Mouse (Mus musculus): Measurements from ENCODE around the gene Vmn1r1. TPM values are rescaled to one million over a fixed set of nuclear protein-coding genes. Genes with fewer than 3 reads are reported as not detected.
"Not testable (repeated sequence)": the region's sequence is repeated elsewhere in the genome, so short reads cannot be mapped to it uniquely, and the experiment has no call there.

The Vmn1r1 gene
- not detected for total RNA-seq (2021)
- long read RNA-seq, experiment 1 = 0 reads
- long read RNA-seq, experiment 2 = 0 reads

DNA sequence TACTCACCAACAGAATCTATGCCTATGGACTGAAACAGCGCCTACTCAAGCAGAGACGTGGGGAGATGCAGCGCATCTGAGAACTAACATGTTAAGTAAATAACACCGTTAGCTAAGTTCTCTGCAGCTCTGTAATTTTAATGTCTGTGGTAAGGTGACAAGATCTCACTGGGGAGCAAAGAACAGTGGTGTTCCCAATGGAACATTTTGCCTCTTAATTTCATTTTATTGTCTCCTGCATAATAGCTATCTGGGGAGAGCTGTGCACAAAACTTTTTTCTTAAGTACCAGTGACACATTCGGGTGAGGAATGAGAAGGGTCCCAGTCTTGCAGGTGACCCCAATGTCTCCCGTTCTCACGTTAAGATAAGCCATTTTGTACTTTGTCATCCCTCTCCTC, at the start of gene Vmn1r1:
TSS of gene Vmn1r1 (minus strand) at position 101 of the 400 bp plus-strand sequence.
- DNase-seq = no peak

DNA sequence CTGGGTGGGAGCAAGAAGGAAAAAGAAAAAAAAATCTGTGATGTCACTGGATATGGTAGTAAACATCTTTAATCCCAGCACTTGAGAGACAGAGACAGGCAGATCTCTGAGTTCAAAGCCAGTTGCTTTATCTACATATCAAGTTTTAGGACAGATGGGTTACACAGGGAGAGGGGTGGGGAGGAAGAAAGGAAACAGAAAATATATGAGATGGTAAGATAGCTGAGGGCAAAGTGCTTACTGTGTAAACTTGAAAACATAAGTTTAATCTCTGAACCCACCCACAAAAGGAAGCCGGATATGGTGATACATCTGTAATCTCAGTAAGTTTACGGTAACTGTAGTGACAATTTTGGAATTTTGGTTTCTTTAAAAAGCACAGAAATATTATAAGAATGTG, 46.0 kb upstream of the Vmn1r1 start:
- no peak for DNase-seq
- intact Hi-C loops (cut with DNase I) = no loop called here

More for the DNA sequence above, at the start of gene Vmn1r1:
- intact Hi-C loops (cut with DNase I) = no loop called here

DNA sequence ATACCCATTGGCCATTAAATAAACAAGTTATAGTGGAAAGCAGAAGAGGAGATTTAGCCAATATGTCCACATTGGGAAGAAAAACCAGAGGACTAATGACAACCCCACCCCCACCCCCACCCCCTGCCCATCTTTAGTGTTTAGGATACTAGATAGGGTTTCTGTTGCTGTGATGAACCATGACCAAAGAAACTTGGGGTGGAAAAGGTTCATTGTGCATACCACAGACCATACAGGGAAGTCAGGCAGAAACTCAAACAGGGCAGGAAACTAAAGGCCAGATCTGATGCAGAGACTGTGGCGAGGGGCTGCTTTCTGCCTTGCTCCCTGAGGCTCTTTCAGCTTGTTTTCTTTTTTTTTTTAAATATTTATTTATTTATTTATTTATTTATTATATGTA, 28.3 kb upstream of the Vmn1r1 start:
- intact Hi-C loops (cut with DNase I) = no loop called here
- no peak for DNase-seq

DNA sequence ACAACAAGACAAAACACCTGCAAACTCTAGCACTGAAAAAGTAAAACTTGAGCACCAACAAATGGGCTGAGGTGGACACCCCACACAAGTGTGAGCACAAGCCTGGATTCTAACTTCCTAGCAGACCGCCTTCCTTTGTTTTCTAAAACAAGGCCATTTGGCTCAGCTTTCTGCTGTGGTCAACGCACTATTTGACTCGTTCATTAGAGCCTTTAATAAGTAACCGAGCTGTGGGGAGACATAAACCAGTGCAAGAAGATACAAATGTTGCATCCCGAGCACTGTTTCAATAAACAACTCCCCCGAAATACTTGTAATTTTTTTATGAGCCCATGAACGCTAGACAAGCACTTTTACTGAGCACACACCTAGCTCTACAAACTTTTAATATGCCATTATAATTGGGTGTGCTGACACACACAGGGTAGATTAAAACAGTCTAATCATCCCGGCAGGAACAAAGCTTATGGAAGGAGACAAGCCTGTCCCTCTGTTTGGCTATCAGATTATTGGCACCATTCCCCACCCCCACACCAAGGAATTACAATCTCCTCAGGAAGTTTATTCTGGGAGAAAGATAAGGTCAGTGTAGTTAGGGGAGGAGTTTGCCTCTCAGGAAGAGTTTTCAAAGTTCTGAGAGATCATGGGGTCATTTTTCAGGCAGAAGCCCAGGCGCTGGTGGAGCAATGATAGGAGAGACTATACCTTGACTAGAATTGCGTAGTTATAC, 27.7 kb upstream of the Vmn1r1 start:
- DNase-seq = peak in 1 of 2 experiments; percentile 14

DNA sequence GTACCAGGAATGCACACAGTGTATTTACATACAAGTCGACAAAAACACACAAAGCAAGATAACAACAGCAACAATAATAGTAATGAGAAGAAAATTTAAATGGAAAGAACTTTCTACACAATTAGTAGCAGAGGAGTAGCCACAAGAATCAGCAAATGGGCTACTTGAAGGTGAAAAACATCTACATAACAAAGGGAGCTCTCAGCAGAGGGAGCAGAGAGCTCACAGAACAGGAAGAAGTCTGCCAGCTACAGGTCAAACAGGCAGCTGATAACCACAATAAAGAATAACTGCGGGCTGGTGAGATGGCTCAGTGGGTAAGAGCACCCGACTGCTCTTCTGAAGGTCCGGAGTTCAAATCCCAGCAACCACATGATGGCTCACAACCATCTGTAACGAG, 26.9 kb upstream of the Vmn1r1 start:
- DNase-seq = no peak
- intact Hi-C loops (cut with DNase I) = no loop called here

More for the DNA sequence above, 27.7 kb upstream of the Vmn1r1 start:
- intact Hi-C loops (cut with DNase I) = no loop called here

DNA sequence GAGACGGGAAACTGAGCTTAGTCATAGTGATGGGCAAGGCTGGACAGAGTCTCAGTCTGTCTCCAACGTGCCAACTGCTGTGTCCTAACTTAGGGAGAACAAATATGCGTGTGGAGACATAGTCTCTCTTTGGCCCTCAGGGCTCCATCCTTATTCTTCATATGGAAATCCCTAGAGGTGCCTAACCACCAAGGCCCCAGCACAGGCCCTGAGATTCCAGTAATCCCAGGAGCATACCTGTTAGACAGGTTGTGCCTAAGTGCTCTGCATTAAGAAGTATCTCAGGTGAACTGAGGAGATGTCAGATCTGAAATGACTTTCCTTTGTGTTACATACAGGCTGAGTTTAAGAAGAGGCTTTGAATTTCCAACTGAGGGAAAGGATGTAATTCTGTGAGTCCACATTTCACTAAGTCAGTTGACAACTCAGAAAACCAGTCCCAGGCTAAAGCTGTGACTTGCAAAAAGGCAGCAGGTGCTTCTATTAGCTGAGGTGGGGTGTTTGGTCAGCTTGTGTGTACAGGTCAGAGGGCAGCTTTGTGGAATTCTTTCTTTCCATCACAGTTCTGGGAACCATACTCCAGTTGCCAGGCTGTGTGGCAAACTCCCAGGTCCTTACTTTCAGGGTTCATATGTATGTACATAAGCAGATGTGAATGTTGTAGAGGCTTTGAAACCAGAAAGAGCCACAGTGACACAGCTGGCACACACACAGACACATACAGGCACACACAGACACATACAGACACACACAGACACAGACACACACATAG, 25.6 kb upstream of the Vmn1r1 start:
- no peak for DNase-seq
- intact Hi-C loops (cut with DNase I) = no loop called here

DNA sequence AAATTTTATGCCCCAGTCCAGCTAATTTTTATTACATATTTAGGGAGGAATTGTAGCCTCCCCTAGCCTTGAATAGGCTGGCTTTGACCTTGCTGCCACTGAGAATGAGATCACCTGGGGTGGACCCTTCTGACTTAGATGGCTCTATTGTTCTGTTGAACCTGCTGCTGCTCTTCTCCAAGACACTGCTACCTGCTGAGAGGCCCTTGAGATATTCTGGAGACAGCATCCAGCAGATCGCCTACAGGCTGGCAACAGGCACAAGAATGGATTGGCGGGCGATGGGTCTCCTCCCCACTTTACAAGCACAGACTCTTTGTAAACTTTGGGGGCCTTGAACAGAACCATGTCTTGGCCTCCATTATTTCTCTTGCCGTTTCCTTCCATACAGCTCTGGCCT, 18.2 kb upstream of the Vmn1r1 start:
- intact Hi-C loops (cut with DNase I); DNase-seq: not testable (repeated sequence)

DNA sequence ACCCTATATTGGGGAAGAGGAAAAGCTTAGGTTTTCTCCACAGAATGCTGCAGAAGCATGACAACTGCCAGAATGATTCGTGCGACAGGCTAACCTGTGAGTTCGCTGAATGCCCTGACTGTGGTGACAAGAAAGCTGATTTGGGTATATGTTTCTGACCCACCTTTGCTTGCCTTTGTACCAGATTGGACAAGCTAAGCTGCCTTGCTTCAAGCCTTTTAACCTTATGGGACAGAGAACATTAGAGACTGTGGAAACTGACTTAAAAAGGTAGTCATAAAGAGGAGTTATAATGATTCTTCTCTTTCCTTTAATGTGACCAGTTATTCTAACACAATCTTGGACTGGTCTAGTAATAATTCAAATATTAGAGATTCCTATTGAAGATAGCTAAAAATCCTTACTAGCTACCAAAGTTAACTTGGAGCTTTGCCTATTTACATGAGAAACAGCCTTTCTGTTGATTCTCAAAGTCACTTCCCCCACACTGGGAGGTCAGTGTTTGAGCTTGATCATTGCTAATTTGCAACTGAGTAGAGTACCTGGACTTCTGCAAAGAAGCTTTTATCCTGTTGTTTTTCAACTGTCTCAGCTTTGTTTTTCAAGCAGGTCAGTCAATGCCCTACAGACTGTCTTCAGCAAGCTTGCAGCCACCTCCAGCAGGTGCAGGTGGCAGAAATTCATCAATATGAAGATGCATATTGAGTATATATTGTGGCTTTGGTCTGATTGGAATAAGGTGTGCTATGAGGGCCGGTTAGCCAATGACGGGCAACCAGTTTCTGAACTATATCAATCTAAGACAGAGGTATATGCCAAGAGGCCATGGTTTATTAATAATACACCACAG, 17.4 kb upstream of the Vmn1r1 start:
- intact Hi-C loops (cut with DNase I) = no loop called here
- DNase-seq = no peak

DNA sequence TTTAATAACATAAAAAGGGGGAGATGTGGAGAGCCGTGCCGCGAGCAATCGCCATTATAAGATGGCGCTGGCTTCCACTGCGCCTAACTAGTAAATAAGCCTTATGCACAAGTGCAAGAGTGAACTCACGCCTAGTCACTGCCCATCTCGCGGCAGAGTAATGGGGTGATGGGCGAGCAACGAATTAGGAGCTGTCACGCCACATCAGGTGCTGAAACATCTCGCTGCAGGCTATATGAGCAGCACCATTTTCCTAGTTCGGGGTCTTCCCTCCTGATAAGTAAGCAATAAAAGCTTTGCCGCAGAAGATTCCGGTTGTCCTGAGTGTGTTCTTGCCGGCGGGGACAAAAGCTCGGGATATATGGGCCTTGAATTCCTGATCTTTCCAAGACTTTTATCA, 12.7 kb upstream of the Vmn1r1 start:
- intact Hi-C loops (cut with DNase I); DNase-seq: not testable (repeated sequence)

DNA sequence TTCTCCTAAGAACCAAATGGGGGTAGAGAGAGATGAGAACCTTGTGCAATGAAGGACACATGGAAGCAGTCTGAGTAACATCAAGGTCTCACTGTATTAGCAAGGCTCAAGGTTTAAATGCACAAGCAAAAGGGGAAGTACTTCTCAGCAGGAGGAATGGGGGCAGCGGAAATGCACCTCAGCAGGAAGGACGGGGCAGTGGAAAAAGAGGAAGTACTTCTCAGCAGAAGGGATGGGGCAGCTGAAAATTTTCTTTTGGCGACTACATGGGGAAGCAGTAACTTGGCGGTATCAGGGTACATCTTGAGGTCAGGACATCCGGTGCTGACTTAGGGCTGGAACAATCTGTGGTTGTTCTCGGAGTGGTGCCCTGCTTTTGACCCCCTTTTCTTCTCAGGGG, 5.9 kb upstream of the Vmn1r1 start:
- DNase-seq; intact Hi-C loops (cut with DNase I): not testable (repeated sequence)

DNA sequence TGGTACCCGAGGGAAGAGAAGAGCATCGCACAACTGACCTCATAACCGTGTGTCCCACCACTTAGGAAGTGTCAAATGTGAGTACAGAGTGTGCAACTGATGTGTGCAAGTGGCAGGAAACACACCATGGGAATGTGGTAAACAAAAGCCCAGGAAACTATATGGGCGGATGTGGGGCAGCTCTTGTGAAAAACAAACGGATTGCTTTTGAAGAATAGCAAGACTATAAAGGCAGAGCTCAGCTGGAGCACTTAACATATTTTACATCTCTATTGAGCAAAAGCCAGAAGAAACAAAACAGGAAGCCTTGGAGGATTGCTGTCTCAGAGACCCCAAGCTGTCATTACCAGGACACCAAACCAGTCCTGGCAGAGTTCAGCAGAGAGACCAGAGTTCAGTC, 1.3 kb downstream of the Vmn1r1 start:
- intact Hi-C loops (cut with DNase I) = no loop called here
- no peak for DNase-seq

DNA sequence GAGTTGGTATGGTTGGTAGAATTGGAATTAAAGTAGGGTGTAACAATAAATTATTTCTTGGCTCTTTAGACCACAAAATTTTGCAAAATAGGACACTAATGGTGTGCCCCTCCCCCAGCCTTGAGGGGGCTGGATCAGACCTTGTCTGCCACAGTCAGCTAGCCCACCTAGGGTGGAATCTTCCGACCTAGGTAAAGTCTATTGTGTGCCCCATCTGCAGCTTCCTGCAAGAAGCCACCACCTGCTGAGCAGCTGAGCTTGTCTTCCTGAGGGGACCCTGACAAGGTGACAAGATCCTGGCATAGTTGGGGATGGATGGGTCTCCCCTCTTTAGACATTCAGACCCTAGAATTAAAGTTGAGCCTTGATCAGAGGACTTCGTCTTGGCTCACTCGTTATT, 4.7 kb downstream of the Vmn1r1 start:
- no peak for DNase-seq
- intact Hi-C loops (cut with DNase I) = no loop called here

DNA sequence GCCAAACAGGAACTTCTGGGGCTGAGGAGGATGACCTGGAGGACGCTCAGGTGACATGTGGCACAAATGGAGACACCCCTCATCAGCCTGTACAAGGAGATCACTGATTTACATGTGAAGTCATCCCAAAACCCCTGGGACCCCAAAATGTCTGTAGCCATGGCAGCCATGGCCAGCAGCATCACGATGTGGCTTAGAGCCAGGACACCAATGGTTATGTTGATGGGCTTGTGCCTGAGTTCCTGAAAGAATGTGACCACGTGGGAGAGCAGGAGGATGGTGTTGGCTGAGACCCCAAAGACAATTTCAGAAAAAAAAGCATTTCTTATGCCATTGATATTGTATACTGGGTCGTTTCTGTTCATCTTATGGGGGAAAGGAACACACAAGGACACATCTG, 6.6 kb downstream of the Vmn1r1 start:
- intact Hi-C loops (cut with DNase I) = no loop called here
- DNase-seq = no peak

DNA sequence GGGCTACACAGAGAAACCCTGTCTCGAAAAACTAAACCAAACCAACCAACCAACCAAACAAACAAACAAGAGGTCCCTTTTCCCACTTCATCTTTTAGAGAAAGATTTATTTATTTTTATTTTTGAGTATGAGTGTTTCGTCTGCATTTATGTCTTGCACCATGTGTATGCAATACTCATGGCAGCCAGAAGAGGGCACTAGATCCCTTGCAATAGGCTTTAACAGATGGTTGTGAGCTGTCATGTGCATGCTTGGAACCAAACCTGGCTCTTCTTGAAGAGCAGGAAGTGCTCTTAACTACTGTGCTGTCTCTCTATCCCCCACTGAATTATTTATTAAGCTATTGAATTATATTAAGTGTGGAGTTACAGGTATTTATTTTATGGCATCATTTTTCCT, 14.3 kb downstream of the Vmn1r1 start:
- no peak for DNase-seq
- intact Hi-C loops (cut with DNase I) = loop anchor here (10.0 kb wide), 1 partner anchor 135 kb away; the partner anchor contains the start of gene Degs1

DNA sequence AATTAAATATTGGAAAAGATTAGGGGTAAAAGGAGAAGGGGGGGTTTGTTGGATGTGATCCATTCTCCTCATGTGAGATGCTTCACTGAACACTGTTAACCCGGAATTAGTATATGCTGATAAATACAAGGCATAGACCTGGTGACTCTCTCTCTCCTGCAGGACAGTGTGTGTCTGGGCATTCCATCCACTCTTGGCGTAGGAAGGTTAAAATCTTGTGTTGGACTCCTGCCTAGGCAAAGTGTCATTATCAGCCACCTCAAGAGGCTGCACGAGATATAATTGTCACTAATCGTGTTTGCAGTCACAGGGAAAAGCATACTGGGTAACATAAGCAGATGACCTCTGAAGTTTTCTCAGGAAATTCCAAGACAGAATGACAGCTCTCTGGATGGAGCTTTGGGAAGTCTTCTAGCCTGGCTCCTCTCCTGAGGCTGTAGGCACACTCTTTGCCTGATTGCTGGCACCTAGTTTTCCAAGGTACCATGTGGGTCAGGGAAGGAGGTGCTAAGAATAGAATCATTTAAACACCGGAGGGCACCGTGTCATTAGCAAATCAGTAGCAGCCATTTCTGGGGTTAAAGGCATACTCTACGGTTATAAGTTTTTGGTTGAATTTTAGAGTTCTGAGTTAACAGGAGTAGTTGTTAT, 15.3 kb downstream of the Vmn1r1 start:
- intact Hi-C loops (cut with DNase I) = loop anchor here (10.0 kb wide), 1 partner anchor 136 kb away; the partner anchor contains the start of gene Degs1

DNA sequence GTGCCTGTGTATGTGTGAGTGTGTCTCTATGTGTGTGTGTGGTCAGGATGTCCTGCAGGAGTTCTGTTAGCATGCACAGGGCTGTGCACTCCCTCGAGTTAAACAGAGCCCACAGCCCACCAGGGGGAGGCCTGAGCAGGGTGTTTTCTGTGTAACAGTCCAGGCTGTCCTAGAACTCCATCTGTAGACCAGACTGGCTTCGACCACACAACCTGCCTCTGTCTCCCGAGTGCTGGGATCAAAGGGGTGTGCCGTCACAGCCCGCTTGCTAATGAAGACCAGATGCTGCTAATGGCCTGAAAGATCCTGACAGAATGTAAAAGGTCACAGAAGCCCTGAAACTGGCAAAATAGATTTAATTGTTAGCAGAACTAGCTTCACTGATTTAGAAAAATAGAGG, 18.7 kb downstream of the Vmn1r1 start:
- no peak for DNase-seq
- intact Hi-C loops (cut with DNase I) = loop anchor here (10.0 kb wide), 1 partner anchor 139 kb away; the partner anchor contains the start of gene Degs1

More for the DNA sequence above, 15.3 kb downstream of the Vmn1r1 start:
- no peak for DNase-seq

DNA sequence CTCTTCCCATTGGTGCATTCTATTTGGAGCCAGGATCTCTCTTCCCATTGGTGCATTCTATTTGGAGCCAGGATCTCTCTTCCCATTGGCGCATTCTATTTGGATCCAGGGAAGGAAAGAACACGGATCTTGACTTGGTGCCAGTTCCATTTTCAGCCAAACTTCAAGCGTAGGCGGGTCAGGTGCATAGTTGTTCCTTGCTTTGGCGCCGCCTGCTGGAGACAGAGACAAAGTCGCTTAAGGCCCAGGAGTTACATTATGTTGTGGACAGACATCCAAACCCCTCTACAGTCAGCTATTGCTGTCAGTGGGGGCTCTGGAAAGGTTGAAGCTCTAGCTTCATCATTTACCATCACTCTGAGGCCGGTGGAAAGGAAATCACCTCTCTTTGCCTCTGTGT, 21.0 kb downstream of the Vmn1r1 start:
- intact Hi-C loops (cut with DNase I) = loop anchor here (10.0 kb wide), 1 partner anchor 142 kb away; the partner anchor contains the start of gene Degs1
- DNase-seq = peak; percentile 8 to 23

DNA sequence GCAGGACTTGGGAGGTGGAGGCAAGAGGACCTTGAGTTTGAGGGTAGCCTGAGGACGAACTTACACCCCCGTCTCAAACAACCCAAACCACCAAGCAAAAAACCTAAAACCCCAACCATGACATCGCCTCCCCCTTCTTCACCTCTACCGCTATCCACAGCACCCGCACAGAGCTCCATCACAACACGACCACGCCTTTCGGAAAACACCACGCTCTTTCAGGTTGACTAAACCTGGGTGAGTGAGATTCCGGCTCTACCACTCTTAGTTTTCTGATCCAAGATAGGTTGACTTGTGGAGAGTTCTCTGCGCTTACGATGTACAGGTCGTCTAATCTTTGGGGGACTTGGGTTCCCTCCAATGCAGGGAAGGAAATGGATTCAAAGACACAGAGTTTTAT, 21.6 kb downstream of the Vmn1r1 start:
- intact Hi-C loops (cut with DNase I) = loop anchor here (10.0 kb wide), 1 partner anchor 142 kb away; the partner anchor contains the start of gene Degs1
- no peak for DNase-seq

DNA sequence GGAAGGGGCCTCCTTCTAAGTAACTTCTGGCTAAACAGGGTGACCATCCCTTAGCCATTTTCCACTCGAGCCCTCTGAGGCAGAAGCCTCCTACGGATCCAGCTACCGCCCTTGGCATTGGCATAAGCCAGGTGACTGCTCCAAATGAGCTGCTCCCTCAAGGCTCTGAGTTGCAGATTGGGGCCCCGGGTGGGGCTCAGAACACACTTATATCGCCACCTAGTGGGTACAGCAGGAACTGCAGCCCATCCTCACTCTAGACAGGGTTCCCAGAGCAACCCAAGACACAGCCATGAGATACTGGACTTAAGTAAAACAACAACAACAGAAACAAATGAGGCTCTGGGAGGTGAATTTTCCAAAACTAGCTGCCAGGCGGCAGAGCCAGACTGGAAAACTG, 23.9 kb downstream of the Vmn1r1 start:
- intact Hi-C loops (cut with DNase I) = loop anchor here (1.0 to 10.0 kb wide), 2 partner anchors 144 to 251 kb away; partner anchors contain the start of gene Degs1
- peak; percentile 78 to 88 for DNase-seq

DNA sequence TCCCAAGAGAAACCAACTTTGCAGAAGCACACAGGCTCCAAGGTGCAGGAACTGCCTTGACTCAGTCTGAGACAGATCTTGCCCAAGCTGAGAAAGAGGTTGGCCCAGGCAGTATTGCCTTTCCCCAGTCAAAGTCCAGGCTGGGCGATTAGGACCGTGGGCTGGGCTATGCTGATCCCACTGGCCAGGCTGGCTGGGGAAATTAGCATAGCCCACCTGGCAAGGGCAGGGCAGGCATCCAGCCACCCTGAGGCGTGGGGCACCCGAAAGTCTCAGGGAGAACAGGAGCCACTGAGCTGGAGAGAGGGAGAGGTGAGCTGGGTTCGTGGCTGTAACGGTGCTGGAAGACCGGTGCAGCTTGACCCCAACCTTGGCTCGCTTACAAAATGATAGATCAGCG, 24.3 kb downstream of the Vmn1r1 start:
- DNase-seq = no peak
- intact Hi-C loops (cut with DNase I) = loop anchor here (1.0 to 10.0 kb wide), 2 partner anchors 145 to 251 kb away; partner anchors contain the start of gene Degs1
